Mouse (Mus musculus) 416B (cell line): ENCODE measurements at regions not wholly inside any gene's neighbourhood (a gene's known extent, or its start where the extent isn't known, plus 50 kb on each side); places are given as distances from the start of the nearest gene placed in this dataset.
"Not testable (repeated sequence)": the region's sequence is repeated elsewhere in the genome, so short reads cannot be mapped to it uniquely, and the experiment has no call there.

Experiments
- DNase-seq: peaks from one replicate; pipeline ENCODE4 v3.0.0; 2011; ENCODE audit warnings: low read depth

DNA sequence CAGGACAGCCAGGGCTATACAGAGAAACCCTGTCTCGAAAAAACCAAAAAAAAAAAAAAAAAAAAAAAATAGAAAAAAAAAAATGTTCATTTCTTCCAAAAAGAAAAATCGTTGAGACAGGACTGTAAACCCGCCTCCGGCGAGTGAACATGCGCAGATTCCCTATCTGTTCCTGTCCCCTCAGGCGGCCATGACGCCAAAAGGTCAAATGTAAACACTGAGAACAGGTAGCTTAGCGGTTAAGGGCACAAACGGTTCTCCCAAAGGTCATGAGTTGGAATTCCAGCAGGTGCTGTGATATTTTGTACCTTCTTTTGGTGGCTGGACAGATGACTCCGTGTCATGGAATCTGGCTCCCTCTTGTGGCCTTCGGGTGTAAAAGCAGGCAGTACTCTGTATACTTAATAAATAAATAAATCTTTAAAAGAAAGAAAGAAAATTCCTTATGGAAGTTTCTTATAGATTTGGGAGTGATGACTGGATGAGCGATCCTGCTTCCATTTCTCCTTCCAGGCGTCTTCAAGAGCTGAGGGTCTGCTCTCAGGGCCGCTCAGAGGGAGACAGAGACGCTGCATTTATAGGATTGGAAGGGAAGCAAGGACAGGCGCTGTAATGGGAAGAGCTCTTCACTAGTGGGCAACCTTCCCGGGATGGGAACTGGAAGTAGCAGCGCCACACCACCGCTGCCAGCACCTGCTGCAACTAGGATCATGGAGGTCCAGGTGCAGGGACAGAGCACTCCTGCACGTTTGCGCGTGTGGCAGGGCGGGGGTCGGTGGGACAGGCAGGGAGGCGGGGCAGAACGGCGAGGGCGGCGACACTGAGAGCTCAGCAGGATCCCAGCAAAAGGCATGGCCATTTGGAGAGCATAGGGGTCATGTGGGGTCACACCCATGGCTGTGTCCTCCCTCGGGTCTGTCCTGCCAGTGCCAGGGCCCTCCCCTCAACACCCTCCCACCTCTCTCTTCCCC, 189.2 kb upstream of the Gm10767 start:
- peak; percentile 5 for DNase-seq

DNA sequence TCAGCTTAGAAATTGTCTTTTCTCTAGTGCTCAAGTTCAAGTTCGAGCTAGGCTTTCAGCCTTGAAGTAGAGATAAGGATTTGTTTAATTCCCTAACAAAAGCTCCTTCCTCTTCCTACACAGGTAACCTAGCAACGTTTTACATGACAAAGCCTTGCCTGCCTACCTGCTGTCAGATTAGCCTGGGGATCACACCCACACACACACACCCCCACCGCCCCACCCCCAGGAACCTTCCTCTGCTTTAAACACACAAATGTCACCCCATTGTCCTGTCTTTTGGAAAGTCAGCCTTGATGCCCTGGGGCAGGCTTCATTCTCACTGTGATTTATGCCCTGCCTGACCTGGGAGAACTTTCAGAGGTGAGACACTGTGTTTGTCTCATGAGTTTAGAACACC, 193.7 kb upstream of the Gm10767 start:
- DNase-seq: not testable (repeated sequence)

DNA sequence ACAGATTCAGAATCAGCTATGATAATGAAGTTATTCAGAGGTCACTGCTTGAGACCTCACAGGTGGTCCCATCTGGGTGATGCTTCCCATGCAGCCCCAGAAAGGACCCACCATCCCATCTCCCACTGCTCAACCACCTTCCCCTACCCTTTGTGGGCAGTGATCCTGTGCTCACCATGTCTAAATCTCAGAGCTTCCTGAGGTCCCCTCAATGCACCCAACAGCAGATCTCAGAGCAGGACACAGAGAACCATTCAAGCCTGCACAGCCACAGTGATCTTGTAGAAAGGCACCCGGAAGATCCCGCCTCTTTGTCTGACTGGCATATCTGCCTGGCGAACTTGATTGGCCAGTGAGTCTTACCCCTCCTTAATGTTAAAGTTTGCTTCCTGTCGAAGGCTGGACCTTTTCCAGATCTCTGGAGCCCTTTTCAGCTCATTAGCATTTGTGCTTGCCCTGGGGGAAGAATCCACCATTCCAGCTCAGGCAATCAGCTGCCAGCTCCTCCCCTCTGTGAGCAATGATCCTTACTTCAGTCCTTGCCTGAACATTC, 206.7 kb upstream of the Gm10767 start:
- not testable (repeated sequence) for DNase-seq

DNA sequence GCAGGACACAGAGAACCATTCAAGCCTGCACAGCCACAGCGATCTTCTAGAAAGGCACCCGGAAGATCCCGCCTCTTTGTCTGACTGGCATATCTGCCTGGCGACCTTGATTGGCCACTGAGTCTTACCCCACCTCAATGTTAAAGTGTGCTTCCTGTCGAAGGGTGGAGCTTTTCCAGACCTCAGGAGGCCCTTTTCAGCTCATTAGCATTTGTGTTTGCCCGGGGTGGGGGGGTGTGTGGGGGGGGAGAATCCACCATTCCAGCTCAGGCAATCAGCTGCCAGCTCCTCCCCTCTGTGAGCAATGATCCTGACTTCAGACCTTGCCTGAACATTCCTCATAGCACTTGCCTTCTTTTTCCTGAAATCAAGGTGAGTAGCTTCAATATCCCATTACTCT, 223.9 kb upstream of the Gm10767 start:
- DNase-seq: not testable (repeated sequence)

DNA sequence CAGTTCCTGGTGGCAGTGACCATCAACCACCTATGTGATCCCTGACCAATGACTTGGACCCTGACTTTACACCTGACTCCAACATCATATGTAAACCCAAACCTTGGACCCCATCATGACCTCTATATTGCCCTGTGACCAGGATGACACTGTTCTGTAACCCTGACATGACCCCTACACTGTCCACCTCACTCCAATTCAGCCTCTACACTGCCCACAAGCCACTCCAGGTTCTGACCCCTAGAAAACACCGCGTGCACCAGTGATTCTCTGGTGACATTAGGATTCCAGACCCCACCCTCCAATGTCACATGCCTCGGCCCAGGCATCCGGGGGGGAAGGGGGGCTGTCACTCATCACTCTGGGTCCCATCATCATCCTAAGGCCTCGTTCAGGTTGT, 201.3 kb upstream of the 2410141K09Rik start:
- not testable (repeated sequence) for DNase-seq

DNA sequence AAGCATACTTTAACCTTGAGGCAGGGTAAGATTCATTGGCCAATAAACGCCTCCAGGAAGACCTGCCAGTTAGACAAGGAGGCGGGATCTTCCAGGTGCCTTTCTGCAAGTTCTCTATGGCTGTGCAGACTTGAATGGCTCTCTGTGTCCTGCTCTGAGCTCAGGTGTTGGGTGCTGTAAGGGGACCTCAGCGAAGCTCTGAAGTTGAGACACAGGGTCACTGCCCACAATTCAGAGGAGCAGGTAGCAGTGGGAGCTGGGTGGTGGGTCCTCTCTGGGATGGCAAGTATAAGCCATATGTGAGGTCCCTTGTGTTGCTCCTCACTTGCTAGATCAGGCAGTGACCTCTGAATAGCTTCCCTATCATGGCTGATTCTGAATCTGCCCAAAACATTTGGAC, 184.8 kb upstream of the 2410141K09Rik start:
- DNase-seq: not testable (repeated sequence)

DNA sequence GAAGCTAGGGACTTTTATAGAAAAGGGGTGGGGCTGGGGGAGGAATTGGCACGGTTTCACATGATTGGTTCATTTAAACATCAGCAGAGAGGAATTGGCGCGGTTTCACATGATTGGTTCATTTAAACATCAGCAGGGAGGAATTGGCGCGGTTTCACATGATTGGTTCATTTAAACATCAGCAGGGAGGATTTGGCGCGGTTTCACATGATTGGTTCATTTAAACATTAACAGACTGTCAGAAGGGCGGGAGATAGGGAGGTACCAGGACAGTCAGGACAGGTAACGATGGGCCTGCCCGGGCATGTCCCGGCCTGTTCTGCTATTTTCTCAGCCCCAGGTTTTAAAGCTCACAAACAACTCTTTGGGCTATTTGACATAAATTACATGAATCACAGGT, 145.1 kb upstream of the 2410141K09Rik start:
- DNase-seq: not testable (repeated sequence)

DNA sequence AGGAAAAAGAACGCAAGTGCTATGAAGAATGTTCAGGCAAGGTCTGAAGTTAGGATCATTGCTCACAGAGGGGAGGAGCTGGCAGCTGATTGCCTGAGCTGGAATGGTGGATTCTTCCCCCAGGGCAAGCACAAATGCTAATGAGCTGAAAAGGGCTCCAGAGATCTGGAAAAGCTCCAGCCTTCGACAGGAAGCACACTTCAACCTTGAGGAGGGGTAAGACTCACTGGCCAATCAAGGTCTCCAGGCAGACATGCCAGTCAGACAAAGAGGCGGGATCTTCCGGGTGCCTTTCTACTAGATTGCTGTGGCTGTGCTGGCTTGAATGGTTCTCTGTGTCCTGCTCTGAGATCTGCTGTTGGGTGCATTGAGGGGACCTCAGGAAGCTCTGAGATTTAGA, 122.7 kb upstream of the 2410141K09Rik start:
- not testable (repeated sequence) for DNase-seq

DNA sequence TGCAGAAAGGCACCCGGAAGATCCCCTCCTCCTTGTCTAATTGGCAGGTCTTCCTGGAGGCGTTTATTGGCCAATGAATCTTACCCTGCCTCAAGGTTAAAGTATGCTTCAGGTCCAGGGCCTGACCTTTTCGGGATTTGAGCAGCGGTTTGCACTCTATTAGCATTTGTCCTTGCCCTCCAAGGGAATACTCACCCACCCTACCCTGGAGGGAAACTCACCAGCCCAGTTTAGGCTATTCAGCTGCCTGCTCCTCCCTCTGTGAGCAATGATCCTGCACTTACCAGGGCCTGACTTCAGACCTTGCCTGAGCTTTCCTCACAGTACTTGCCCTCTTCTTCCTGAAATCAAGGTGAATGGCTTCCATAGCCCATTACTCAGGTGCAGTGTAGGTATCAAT, 115.5 kb upstream of the 2410141K09Rik start:
- not testable (repeated sequence) for DNase-seq

DNA sequence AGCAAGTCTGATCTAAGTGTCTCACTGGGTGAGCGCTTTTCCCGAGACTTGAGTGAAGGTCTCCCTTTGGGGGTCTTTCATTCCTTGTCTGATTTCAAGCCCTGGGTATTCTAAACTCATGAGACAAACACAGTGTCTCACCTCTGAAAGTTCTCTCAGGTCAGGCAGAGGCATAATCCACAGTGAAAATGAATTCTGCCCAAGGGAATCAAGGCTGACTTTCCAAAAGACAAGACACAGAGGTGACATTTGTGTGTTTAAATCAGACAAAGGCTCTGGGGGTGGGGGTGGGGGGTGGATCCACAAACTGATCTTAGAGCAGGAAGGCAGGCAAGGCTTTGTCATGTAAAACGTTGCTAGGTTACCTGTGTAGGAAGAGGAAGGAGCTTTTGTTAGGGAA, 107.0 kb upstream of the 2410141K09Rik start:
- DNase-seq: not testable (repeated sequence)

DNA sequence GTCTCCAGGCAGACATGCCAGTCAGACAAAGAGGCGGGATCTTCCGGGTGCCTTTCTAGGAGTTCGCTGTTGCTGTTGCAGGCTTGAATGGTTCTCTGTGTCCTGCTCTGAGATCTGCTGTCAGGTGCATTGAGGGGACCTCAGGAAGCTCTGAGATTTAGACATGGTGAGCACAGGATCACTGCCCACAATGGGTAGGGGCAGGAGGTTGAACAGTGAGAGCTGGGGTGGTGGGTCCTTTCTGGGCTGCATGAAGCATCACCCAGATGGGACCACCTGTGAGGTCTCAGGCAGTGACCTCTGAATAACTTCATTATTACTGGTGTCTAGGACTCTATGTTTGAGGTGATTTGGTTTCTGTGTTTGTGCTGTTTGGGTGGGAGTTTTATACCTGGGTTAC, 78.7 kb upstream of the 2410141K09Rik start:
- not testable (repeated sequence) for DNase-seq
